Mouse (Mus musculus): Measurements from ENCODE around the gene Apold1. TPM values are rescaled to one million over a fixed set of nuclear protein-coding genes. Genes with fewer than 3 reads are reported as not detected.
A peak's percentile ranks its signal among the peaks of the same experiment; 100 is the strongest.

The Apold1 gene
- total RNA-seq, 4 experiments from 2014 or later = 1.8 to 8.8 (median 2.2) TPM

DNA sequence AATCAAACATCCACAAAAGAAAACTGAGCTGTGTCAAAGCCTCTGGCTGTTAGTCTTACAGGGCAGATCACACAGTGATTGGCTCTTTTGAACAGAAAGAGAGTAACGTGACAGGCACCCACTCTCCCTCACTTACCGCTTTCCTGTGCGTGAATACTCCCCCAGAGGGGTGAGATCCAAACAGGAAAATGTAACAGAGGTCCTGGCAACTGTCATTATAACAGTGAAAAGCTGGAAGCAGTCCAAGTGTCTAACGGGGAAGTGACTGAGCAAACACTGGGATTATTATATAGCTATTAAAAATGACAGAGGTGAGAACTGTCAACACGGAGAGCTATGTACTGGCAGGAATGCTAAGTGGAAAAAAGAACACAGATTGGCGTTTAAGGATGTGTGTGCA lies 4.9 kb upstream of the Apold1 start:
- no peak for DNase-seq

DNA sequence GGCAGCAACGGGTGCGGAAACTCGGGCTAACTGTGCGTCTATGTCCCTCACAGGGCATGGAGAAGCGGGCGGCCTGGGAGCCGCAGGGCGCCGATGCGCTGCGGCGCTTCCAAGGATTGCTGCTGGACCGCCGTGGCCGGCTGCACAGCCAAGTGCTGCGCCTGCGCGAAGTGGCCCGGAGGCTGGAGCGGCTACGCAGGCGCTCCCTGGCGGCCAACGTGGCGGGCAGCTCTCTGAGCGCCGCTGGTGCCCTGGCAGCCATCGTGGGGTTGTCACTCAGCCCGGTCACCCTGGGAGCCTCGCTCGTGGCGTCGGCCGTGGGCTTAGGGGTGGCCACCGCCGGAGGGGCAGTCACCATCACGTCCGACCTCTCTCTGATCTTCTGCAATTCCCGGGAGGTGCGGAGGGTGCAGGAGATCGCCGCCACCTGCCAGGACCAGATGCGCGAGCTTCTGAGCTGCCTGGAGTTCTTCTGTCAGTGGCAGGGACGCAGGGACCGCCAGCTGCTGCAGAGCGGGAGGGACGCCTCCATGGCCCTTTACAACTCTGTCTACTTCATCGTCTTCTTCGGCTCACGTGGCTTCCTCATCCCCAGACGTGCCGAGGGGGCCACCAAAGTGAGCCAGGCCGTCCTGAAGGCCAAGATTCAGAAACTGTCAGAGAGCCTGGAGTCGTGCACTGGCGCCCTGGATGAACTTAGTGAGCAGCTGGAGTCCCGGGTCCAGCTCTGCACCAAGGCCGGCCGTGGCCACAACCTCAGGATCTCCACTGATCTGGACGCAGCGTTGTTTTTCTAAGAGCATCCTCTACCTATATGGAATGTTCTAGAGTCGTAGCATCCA lies 2.2 kb downstream of the Apold1 start:
- DNase-seq = peak; percentile 78

DNA sequence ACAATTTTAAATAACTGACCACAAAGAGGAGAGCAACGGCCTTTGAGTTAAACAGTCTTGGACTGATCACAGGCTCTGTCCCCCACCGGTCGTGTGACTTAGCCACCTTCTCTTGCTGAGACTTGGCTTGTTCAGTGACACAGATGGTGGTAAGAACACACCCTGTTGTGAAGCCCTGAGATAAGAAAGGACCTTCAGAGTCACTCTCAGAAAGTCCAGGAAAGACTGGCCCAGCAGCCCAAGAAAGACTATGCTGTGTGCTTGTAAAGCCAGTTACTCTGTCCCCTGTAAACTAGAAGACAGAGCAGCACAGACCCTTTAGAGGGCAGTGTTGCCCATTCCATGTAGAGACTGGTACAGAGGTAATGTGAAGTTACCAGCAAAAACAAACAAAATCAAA lies 3.2 kb downstream of the Apold1 start:
- no peak for DNase-seq

DNA sequence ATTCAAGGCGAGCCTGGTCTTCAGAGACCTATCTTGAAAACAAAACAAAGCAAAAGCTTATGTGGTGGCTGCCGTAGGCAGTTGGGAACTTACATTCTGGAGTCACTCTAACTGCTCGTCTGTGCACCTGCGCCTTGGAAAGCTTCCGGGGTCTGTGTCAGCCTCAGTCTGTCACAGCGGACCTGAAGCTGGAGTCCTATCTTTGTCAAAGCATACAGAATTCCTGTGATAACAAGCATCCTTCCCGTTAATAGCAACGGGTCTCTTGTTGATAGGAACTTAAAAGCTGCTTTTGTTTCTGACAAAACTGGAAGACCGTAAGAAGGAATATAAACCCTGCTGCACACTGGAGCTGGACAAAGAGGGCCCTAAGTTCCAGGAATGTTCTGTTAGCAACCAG lies 6.9 kb downstream of the Apold1 start:
- no peak for DNase-seq

DNA sequence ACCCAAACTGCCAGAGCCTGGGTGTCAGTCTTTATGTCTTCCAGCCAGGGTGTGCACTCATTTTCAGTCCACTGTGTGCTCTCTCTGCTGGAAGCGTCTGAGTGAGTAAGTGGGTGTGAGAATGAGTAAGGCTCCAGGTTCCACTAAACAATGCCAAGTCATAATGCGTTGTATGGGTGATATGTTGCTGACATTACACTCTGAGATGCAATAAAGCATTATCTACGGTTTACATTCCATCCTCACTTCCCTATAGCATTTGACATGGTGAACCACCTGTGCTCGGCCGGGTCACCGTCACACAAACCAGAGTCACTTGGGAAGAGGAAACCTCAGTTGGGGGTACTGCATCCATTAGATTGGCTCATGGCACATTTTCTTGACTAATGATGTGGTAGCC lies 9.2 kb downstream of the Apold1 start:
- no peak for DNase-seq

DNA sequence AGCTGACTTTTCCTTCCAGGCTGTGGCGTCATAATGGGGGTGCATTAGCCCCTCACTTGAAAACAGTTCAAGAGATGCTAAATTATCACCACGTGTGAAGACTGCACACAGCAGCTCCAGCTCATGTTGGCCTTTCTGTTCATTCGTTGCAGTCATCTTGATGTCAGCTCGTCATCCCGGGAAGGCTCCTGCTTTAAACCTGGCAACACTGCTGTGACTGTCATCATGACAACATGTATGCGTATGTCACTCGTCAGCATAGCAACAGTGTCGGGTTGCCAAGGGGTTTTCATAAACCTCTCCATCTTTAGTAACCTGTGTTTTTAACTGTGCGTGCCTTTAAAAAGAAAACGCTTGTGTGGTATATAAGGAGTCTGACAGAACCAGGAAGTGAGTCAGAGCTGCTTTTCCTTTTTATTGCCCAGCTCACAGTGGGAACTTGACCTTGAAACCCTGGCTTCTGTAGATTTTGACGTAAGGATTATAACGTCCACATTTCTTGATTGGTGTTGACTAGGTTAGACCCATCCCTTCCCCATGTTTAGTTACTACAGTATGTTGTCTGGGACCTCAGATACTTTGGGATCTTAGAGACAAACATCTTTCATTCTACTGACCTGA lies 12.6 kb downstream of the Apold1 start:
- DNase-seq = no peak

DNA sequence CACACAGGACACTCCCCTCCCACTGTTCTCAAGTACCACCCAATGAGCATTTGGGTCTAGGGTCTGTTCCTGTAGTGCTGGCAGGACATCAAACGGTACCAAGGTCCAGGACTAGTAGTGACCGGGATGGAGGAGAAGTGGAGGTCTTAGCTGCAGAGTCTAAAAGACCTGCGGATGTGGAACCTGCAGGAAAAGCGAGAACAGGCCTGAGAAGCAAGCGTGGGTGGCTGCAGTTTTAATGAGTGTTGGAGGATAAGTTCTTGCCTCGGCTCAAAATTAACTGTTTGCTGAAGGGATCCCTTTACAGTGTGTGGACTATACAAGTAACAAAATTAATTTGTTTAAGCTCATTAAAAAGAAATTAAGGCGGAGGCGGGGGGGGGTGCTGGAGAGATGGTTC lies 13.5 kb downstream of the Apold1 start:
- no peak for DNase-seq

DNA sequence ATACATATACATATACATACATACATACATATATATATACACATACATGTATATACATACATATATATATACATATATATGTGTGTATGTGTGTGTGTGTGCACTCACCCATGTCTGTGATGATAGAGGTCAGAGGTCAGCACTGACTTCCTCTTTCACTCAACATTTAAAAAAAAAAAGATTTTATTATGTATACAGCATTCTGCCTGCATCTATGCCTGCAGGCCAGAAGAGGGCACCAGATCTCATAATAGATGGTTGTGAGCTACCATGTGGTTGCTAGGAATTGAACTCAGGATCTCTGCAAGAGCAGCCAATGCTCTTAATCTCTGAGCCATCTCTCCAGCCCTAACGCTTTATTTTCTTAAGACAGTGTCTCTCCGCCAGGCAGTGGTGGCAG lies 15.4 kb downstream of the Apold1 start:
- no peak for DNase-seq

DNA sequence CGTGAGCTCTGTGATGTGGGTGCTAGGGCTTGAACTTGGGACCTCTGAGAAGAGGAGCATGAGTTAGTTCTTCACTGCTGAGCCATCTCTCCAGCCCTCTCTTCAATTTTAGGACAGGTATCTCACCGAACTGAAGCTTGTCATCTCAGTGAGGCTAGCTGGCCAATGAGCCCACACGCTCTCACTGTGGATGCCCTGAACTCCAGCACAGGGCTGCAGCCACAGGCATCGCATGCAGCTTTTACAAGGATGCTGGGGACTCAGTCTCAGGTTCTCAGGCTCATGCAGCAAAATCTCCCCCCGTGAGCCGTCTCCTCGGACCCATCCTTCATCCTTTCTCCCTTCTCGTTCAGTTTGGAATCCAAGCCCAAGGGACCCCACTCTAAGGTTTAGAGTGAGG lies 16.6 kb downstream of the Apold1 start:
- no peak for DNase-seq

DNA sequence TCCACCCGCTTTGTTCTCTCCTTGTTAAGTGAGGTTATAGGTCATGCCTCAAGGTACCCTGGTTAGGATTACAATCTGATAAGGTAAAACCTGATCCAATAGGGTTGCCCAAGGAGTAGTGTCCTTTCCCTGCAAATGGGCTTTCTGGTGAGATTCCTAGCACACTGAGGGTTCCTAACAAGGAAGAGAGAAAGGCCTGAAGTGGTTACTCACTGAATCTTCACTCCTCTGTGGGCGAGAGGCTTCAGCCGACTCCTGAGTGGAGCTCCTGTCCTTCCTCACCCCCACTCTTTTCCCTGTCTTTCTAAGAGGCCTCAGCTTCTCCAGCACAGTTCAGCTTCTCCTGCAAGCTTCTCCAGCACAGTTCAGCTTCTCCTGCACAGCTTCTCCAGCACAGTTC lies 17.3 kb downstream of the Apold1 start:
- DNase-seq = no peak

DNA sequence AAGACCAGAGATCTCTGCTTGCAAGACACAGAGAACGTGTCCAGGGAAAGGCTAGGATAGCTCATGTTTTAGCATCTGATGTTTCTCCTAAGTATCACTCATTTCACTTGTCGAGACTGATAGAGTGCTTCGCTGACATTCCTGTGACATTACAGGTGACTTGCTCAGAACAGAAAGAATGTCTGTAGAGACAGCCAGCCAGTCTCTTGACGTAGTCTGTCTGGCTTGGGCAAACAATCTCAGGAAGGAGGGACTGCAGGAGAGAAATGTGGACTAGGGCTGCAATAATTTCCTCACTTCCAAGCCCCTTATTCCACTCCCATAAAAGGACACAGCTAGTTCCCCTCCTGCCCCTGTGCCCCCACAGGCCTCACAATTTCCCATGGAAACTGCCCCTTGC lies 18.8 kb downstream of the Apold1 start:
- DNase-seq = no peak

DNA sequence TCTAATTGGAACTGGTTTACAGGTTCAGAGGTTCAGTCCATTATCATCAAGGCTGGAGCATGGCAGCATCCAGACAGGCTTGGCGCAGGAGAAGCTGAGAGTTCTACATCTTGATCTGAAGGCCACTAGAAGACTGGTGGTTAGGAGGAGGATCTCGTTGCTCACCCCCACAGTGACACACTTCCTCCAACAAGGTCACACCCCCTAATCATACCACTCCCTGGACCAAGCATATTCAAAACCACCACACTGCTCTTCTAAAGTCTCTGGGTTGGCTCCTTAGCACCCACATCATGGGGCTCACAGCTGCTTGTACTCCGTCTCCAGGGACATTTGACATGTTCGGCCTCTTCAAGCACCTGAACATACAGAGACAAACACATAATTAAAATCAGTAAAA lies 20.5 kb downstream of the Apold1 start:
- DNase-seq = no peak

DNA sequence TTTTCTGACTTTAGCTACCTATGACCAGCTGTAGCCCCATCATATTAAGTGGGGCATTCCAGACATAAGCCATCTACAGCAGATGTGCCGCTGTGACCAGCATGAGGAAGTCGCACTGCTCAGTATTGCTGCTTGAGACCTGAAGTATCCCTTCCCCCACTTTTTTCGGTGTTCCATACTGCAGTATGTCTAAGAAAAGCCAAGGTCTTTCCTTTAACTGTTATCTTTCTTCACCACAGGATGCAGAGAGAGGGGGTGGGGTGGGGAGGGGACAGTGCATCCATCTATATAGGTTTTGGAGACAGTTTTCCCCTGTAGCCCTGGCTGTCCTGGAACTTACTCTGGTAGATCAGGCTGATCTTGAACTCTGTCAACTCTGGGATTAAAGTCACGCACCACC lies 24.9 kb downstream of the Apold1 start:
- no peak for DNase-seq

DNA sequence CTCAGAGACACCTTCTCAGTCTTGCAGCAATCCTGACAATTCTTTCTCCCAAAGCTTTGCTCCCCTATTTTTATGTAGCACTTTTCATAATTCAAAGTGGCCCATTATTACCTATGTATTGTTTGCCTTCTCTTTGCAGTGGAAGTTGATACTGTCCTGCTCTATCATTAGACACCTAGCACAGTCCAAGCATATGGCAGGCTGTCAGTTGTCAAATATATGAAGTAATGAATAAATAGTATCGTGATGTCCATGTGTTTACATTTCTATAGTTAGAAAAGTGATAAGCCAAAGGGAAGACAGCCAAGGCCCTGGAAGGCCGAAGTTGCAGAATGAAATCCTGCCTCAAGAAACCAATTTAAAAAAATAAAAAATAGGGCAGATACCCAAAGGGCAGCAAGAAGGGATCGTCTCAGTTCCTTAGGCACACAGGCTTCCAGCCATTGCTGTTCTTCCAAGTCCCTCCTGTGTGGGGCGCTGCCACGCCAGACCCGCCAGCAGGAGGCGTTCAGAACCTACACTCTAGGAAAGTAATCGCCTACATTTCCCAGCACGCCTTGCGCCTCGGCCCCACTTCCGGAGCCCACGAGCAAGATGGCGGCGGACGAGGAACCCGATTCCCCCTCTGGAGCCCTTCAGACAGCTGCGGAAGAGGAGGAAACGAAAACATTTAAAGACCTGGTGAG lies 29.7 kb downstream of the Apold1 start, which contains the start of gene Ddx47:
TSS of gene Ddx47 (plus strand) at position 565 of the 686 bp plus-strand sequence.
- peak; percentile 91 for DNase-seq

DNA sequence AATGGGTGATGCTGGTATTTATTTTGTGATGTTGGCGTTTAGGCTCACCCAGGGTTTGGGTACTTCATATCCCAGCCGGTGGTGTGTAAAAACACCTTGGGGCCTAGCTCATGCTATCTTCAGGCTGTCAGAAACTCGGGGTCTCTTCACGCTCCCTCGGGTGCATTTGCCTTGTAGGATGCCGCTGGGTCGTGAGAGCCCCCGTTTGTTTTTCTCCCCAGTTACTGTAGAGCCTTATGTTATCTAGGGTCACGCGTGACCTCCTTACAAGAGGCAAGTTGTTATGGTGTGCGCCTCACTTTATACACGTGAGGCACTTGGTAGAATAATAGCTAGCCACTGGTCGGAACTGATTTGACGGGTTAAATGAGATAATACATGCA lies 30.2 kb downstream of the Apold1 start:
- DNase-seq = no peak

DNA sequence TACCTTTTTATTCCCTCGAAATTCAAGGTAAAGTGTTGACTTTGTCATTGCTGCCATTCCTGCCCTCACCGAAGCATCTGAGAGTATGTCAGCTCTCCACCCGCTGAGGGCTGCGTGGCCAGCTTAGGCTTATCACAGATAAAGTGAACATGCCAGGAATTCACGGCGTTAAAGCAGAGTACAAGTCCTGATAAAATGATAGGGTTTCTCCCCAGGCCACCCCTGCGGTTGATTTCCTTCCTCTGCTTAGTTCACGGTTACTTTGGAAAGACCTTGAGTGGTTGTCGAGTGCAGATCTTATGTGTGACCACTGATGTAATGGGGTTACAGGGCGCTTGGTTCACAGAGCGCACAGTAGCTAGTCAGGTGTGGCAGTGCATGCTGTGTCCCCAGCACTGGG lies 35.7 kb downstream of the Apold1 start:
- no peak for DNase-seq

DNA sequence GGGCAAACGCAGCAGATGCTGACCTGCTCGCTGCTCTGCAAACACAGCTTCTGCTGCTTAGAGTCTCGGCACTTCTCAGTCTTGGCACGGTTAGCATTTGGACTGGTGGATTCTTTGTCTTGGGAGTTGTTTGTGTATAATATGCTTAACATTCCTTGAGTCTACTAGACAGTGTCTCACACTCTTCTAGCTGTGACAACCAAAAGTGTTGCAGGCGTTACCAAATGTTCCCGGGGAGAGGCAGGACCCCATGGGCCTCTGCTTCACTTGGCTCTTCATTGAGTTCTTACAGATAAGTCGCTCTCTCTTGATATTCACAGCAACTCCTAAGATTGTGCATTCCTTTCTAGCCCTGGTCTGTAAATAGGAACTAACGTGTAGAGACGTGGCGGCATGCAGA lies 38.0 kb downstream of the Apold1 start:
- no peak for DNase-seq

DNA sequence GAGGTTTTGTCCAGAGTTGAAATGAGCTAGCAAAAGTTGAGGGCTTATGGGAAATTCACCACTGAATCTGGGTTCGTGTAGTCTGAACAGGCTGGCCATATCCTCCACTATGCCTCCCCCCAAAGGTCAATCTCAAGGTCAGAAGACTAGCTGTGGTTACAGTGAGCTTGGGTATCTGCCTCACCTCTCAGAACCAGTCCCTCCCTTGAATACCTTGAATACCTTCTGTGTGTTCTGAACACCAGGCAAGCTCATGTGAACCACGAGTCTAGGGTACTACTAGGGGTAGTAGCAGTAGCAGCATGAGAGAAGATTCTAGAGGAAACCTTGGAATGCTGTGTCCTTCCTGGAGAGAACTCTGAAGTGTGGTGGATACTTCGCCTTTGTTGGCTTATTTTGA lies 40.1 kb downstream of the Apold1 start:
- no peak for DNase-seq

DNA sequence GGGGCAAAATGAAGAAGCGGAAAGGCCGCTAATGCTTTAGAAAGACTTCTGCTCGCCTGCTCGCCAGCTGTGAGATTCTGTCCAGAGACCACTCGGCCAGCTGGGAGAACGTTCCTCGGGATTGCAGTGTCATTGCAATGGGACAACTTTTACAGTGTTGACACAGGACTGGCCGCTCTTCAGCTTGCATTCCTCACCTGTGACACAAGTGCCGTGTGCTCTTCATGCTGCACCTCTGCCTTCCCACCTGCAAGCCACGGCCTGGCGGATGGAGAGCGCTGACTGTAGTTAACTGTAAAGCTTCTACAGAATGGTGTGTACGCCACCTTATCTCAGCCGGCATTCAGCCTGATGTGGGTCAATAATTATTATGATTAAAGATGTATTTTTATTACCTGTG lies 41.9 kb downstream of the Apold1 start:
- DNase-seq = no peak

DNA sequence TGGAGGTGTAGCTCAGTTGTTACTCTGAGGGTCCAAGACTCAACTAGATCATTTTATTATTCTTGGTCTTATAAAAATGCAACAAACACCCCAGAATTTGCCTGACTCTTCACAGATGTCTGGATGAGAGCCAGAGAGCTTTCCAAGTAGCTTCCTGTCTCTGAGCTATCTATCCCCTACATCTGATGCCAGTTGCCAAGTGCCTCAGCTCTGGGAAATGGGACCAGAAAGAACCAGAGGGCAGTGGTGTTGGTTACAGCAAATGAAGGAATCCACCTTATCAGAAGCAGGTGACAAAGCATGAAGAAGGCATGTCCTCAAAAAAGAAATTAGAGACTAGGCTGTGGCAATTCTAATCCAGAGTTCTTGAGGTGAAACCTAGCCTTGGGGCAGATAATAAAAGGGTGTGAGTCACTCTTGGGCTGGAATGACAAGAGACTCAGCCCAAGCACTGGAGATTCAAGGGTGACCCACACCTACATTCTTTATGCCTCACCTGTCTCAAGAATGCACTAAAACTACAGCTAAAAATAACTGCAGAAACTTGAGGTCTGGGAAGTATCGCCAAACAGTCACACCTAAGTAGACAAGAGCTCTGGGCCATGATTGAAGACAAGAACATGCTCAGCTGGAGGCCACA lies 43.4 kb downstream of the Apold1 start:
- no peak for DNase-seq

DNA sequence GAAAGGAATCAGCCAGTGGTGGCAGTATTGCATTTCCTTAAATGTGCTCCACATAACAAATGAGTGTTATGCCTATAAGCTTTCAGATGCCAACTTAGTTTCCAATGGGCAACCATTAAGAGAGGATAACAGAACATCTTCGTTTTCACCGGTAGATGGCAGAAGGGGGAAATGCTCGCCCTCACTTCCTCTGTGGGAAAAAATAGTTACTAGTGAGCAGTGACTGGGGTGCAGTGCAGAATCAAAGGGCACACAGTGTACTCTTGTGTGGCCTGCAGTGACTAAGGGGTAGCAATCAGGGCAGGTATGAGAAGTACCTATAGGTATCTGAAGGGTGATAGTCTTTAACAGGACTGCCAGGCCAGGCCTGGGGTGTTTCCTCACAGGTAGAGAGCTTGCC lies 44.7 kb downstream of the Apold1 start:
- DNase-seq = no peak

DNA sequence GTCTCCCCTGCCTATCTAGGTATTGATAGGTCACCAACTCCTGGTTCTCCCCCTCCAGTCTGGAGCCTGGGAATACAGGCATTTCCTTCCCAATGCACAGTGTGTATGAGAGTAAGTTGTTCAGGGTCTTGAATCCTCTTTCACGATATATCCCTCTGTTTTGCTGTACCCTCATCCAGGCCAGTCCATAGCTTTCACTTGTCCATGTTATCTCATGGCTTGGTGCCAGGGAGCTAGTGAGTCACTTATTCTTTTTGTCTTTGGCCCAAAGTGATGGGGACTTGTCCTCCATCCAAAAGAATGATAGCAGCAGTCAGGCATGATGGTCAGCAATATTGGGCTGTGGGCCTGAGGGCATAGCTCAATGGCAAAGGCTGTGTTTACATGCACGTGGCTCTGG lies 45.2 kb downstream of the Apold1 start:
- peak; percentile 37 for DNase-seq

DNA sequence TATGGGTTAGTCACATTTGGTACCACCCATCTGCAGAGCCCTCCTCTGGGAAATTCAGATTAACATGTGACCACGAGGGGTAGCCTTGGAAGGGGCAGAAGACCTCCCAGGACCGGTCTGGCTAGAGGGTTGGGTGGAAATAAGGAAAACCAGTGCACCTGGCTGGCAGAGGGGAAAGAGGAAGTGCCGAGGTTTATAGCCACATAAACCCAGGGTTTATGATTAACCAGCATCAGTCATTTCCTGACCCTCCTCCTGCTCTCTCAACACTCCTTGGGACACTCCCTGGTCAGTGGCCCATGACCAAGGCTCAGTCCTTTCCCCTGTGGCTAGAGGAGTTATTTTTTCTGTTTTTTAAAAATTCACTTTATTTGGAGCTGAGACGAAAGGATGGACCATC lies 47.7 kb downstream of the Apold1 start:
- DNase-seq = no peak
